Mouse (Mus musculus): Measurements from ENCODE around the gene Nedd9.
"Not testable (repeated sequence)": the region's sequence is repeated elsewhere in the genome, so short reads cannot be mapped to it uniquely, and the experiment has no call there.

Gene Nedd9

DNA sequence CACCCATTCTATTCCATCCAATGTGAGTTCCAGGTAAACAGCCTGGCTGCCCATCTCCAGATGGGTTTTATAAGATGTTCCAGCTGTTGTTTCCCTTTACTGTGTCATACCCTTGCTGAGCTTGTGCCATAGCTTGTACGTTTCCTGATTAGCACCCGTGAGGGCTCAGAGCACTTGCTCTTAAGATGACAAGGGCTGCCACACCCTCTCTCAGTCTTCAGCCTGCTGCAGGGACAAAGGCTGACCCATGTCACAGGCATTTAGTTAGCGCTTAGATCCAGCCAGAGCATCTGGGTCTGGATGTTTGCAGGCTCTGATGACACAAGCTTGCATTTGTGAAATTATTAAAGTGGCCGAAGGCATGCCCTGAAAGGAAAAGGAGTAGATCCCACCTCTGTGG, 187.1 kb downstream of the Nedd9 start:
- no peak for DNase-seq (ENCODE audit: low read depth, low spot score)

DNA sequence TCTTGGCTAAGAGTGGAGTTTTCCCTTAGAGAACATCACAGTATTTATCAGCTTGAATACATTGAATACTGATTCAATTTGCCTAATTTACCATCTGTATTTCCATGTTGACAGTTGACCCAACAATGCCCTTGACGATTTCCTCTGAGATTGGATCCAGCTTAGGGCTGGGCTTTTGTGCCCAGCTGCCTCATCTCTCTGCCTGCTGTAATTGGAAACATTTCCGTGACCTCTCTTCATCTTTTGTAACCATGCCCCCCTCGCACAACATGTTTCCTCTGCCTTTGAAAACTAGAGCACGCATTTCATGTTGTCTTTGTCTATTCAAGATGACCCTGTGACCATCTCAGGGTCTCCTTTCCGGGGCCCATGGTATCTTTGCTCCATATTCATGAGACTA, 188.2 kb downstream of the Nedd9 start:
- DNase-seq (ENCODE audit: low read depth, low spot score), result no peak

DNA sequence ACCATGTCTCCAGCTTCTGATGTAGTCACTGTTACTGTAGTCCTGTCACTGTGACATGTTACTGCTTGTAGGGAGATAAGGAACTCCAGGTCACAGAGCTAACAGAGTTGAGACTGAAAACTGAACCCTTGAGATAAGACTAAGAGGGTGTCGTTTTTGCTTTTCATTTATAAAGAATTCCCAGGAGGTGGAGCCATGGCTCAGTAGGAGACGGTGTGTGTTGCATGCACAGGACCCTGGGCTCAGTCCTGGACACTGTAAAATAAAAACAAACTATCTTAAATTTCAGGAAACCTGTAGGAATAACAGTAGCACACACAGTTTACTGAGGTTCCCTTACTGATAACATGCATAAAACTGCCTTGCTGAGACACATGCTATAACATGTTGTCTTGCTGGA, 188.6 kb downstream of the Nedd9 start:
- no peak for DNase-seq (ENCODE audit: low read depth, low spot score)

DNA sequence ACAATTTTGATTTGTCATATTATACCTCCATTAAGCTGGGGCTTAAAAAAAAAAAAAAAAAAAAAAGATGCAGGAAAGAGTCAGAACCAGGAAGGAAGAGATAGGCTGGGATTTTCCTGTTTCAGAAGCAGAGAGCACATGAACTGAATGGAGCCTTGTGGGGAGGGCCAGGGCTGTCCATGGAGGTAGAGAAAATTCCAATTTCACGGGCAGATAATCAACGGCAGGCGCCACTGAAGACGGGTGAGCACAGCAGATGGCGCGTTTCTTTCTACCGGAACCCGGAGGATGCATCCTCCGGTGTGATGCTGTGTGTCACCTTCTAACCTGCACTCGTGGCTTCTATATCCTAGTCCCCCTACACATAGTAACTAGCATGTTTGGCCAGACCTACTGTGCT, 190.8 kb downstream of the Nedd9 start:
- DNase-seq (ENCODE audit: low read depth, low spot score), result no peak

DNA sequence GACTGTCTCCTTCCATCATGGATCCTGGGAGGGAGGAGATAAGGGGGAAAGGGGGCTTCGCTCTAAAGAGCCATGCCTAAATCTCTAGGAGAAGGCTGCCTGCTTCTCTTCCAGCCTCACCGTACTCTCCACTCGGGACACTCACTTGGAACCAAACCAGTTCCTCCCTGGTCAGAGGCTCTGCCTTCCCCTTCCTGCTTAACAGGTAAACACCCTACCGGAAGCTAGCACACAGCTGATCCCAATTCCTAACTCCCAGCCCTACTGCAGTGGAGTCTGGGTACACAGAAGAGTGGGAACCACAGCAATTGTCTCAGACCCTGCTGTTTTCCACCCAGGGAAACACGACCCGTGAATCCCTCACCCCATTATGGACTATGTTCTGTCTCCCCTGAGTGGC, 191.3 kb downstream of the Nedd9 start:
- no peak for DNase-seq (ENCODE audit: low read depth, low spot score)

DNA sequence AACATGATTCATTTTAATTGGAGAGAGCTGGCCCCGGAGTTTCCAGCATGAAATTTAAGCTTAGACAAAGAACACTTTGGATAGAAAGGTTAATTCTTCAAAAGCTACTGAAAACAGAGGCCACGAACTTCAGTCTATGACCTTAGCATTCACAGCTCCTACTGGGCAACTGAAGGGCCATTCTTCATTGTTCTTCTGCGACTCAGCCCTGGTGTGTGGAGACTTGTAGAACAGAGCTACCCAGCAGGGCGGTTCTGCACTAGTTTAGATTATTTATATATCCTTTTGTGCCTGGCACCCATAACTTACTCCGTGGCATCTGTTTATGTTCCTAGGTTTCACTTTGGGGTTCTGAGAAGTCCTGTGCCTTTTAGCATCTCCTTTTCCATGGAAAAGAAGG, 193.6 kb downstream of the Nedd9 start:
- no peak for DNase-seq (ENCODE audit: low read depth, low spot score)

DNA sequence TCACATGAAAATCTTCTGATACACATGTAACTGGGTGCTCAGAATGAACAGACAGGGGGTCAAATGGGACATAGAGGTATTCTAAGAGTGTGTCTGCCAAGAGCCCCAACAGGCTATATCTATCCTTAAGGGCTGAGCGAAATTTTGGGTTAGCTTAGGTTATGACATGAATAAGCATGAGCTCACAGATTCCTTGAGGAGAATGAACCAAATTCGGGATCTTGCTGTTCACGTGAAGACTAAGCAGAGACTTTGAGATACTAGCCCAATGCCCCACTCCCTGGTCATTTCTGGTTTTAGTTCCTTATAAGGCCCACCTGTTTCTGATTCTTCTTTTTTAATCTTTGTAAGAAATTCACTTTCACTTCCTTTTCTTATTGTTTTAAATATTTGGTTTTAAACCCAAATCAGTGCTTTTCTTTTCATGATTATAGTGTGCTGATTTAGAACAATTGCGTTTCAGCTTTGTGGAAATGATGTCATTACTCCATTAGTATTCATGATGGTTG, 195.6 kb downstream of the Nedd9 start:
- no peak for DNase-seq (ENCODE audit: low read depth, low spot score)

DNA sequence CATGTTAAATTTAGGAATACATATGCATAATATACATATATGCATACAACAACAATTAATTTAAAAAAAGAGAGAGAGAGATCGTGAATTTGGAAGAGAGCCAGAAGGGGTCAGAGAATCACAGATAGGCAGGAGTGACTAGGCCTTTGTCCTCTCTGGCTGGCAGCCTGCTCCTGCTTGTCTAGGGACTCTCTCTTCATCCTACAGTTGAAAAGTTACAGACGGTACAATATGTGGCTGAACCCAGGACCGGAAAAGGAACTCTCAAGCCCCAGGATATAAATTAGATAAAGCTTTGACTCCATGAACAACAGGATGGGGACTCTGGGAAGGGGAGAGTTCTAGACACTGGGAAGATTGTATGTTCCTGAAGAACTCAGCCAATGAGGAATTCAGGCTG, 200.9 kb downstream of the Nedd9 start:
- DNase-seq (ENCODE audit: low read depth, low spot score), result no peak

DNA sequence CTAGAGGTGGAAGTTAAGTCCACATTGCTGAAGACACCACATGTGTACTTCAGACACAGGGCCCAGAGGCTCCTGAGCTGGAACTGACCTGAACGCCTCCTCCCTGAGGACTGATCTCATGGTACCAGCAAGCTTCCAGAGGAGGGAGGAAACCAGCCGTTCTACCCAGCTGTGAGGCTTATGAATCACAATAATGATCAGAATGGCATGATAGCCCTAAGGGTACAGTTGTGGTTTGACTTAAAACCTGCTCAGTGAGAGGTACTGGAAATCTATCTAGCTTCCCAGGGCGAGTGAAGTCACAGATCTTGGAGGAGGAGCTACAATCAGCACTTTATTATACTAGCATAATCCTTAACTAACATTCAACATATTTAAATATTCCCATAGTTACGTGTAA, 201.7 kb downstream of the Nedd9 start:
- no peak for DNase-seq (ENCODE audit: low read depth, low spot score)

DNA sequence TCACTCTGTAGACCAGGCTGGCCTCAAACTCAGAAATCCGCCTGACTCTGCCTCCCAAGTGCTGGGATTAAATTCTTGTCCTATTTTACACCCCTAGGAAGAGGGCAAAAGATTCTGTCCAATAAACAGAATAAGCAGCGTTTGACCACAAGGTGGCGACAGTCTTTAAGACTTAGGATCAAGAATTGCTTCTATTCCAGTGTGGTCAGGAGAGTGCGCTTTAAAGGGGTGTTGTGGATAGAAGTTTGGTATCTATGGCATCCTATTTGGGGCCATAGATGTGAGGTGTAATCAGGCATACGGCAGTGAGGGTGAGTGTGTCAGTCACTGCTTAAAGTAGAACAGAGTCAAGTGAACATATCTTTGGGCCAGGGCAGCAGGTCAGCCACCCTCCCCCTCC, 203.9 kb downstream of the Nedd9 start:
- DNase-seq (ENCODE audit: low read depth, low spot score), result peak; percentile 84

DNA sequence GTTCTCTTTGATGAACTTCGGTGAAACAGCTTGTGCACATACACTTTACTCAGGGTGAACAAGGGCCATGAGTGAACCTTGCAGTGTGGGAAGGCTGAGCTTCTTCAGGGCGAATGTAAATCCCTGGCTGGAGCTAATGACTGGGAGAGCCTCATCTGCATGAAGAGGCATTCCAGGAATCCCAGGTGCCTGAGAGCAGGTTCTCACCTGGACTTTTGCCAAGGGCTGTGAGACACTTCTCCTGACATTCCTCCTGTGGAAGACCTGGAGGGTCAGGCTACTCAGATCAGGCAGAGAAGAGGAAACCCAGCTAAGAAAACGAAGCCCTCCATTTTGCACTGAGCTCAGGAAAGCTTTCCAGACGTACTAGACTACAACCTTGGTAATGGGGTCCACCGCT, 206.5 kb downstream of the Nedd9 start:
- no peak for DNase-seq (ENCODE audit: low read depth, low spot score)

DNA sequence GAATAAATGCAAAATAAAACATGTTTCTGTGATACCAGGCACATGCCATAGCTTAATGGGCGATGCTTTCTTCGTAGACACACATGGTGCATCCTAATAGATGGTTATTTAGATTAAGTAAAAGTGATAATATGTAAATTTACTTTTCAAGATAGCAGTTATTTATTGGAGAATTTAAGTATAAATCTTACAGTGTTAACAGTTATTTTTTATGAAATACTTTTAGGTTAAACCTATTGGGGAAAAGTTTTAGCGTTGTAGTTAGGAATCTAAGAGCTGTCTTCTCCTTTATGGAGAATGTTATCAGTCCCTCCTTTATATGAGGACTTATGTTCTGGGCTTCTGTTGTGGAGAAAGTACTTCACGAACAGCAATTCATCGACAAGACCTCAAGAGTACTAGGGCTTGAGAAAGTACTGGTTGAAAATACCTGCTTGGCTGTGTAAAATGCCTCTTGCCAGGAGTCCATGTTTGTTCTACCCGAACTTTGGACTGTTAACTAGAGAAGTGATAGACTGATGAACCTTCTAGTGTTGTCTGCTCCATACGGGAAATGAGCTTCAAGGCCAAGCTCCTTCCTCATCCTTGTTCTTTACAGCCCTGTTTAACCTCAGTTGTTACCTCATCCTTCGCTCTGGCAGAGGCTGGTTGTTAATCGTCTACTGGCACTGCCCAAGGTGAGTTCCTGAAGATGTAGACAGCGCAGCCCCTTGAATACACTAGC, 213.1 kb downstream of the Nedd9 start, which contains the start of gene Gm17364:
TSS of gene Gm17364 (minus strand) at position 51 of the 724 bp plus-strand sequence.
- no peak for DNase-seq (ENCODE audit: low read depth, low spot score)

DNA sequence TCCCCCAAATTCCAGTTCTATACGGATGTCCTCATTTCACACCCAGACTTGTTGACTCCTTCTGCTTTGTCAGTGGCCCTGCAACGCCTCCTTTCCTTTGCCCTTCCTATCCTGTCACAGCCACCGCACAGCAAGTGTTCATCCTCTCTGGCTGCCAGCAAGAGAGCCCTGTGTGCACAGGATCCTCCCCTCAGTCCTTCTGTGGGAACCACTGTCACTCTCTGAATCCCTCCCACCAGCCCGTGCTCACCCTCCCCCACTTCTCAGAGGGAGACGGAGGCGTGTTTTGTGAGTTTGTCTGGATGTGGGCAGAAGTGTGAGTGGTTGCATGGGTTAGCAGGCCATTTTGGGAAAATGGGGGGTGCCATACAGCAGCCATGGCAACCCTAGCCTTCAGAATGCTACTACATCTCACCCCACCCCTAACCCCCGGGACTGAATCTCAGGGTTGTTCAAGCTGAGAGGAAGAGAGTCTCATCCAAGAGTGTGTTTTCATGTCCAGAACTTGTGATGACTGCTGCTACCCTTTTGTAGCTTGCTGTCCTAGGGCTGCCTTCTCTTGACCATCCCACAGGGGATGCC, 219.2 kb downstream of the Nedd9 start:
- DNase-seq (ENCODE audit: low read depth, low spot score), result no peak

DNA sequence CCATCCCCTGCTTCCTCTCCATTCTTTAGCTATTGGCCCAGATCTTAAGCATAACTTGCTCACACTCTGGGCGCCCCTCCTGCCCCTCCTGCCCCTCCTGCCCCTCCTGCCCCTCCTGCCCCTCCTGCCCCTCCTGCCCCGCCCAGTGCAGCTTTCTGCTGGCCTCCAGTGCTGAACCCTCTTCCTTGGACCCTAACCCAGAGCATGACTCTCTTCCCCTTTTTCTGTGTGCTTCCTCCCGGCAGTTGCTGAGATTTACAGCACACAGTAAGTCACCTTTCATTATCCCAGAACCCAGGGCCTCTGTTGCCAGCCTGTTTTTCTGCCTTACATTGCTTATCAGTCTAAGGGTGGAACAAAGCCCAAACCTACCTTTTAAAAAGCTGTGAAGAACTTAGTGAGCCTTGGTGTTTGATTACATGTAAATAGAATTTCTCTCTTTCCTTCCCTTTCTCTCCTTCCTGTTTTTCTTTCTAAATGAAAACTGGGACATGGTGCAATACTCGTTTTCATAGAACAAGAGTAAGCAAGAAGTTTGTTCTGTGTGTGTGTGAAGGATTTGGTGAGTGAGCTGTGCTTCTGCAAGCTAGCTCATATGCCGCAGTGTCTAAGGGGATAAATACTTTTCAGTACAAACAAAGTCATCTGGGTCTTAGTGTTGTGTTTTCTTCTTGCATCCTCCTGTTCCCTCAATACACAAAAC, 223.7 kb downstream of the Nedd9 start:
- no peak for DNase-seq (ENCODE audit: low read depth, low spot score)

DNA sequence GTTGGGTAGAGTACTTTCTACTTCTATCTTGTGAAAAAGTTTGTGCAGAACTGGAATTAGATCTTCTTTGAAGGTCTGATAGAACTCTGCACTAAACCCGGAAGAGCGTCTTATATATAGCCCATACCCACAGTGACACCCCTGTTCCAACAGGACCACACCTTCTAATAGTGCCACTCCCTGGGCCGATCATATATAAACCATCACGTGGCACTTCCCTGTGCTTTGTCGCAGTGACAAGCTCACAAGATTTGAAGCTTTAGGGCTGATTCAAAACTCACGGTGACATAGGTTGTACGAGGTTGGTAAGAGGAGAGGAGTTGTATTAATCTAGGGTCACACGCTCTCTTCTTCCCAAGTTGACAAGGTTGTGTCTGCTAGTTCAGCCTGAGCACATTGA, 225.5 kb downstream of the Nedd9 start:
- DNase-seq (ENCODE audit: low read depth, low spot score), result not testable (repeated sequence)
